Comparison of ENCODE assay signal across 34 mouse cellular contexts in genomic region chr4:138858446-138858845, GRCm38 (mm10). TPM values are rescaled to one million over a fixed set of nuclear protein-coding genes. Genes with fewer than 3 reads are reported as not detected.
DNase-seq lines count a peak whose midpoint lies in the region; ATAC-seq and TF ChIP-seq lines count a peak whose summit lies in the region.
"Had no signal": no experiment of that assay in that cellular context is flagged by ENCODE, and none has a peak within 500 bp of the region (broad histone marks: within the 10 kb centered on the region; RNA-seq: fewer than 3 reads in every experiment).

No protein-coding gene starts in this region.

- H3K9me3 ChIP-seq in G1E (replicated peaks): no peaks in the 10 kb centered on the region
- H3K9me3 ChIP-seq: embryonic facial prominence, embryonic 13.5 days; forebrain, embryonic 15.5 days; heart, embryonic 12.5 days; hindbrain, embryonic 10.5 days; kidney, embryonic 15.5 days; stomach, embryonic 15.5 days had no signal

- no peaks in the 10 kb centered on the region for H3K27me3 ChIP-seq in G1E (ENCODE audit: insufficient read depth, low read length)
- H3K27me3 ChIP-seq: embryonic facial prominence, embryonic 13.5 days; forebrain, embryonic 15.5 days; kidney, embryonic 15.5 days; stomach, embryonic 15.5 days had no signal

- DNase-seq in frontal cortex, postnatal 10 days (ENCODE audit: low spot score in 2 of 2): no peak
- peak; percentile 57 to 84 for DNase-seq in left cerebral cortex, postnatal 14 days (ENCODE audit: low spot score in 2 of 2)
- DNase-seq in left cerebral cortex, postnatal 4 days: no peak
- no peak for DNase-seq in G1E (ENCODE audit: low spot score)
- DNase-seq in brain, adult 2 months (ENCODE audit: low read depth, low spot score): peak; percentile 82
- no peak for DNase-seq in neural tube, embryonic 10.5 days (ENCODE audit: extremely low spot score, low spot score)
- DNase-seq: adrenal gland, adult 8-10 months; embryo, embryonic 11 days; gastrocnemius, postnatal 25 days; heart, adult 18-20 months; heart, postnatal 10 days; kidney, postnatal 4 days; lung, postnatal 4 days; thymus, adult 2 months; thymus, postnatal 4 days had no signal

- H3K36me3 ChIP-seq in G1E (replicated peaks): peaks cover 20% of the 10 kb centered on the region
- H3K36me3 ChIP-seq: embryonic facial prominence, embryonic 13.5 days; forebrain, embryonic 15.5 days; heart, embryonic 12.5 days; hindbrain, embryonic 10.5 days; kidney, embryonic 15.5 days; stomach, embryonic 15.5 days had no signal

- H3K4me3 ChIP-seq in G1E (ENCODE audit: low read depth, low read length): peak overlapping the region; percentile 11; the same call in 1 of the 2 replicates
- H3K4me3 ChIP-seq: embryonic facial prominence, embryonic 13.5 days; erythroblast, embryonic 14.5 days; forebrain, embryonic 15.5 days; heart, embryonic 12.5 days; kidney, embryonic 15.5 days; stomach, embryonic 15.5 days had no signal

- H3K4me1 ChIP-seq in G1E (ENCODE audit: insufficient read depth, low read depth, low read length): peaks cover 45% of the 10 kb centered on the region
- H3K4me1 ChIP-seq: embryonic facial prominence, embryonic 13.5 days had no signal

- ATAC-seq in frontal cortex, adult (ENCODE audit: low TSS enrichment): peak; percentile 36
- ATAC-seq in G1E (ENCODE audit: extremely low read depth, insufficient number of reproducible peaks, low FRiP score, poor library complexity, severe bottlenecking): no peak
- ATAC-seq: activated CD4-positive, CD25-positive, alpha-beta regulatory T cell, adult 4 months; forebrain, embryonic 15.5 days; intestine, postnatal 0 days had no signal

- no peak for TF ChIP-seq CTCF in G1E (IDR thresholded peaks at IDR 0.05; ENCODE audit: low read depth, low read length)

- intact Hi-C loops in left cerebral cortex, postnatal 14 days (cut with DNase I): loop anchor here (10.0 kb wide), 1 partner anchor 534 kb away; the partner anchor contains the start of gene Pink1
- intact Hi-C loops in left cerebral cortex, postnatal 4 days (cut with DNase I): loop anchor here (10.0 kb wide), 1 partner anchor 154 kb away; no protein-coding TSS in a partner anchor

RNA-seq across cellular contexts. Expression of gene Pla2g5, which starts 4.8 kb away (rescaled TPM):
- 1 to 10 TPM; 2.8 to 4.2 TPM for total RNA-seq in left cerebral cortex, postnatal 14 days (2021)
- total RNA-seq in left cerebral cortex, postnatal 4 days (2021): 1 to 10 TPM; 2.4 TPM
- total RNA-seq in G1E (2014; fragmentation: Nextera tagmentation) (32.6 and 32.7 TPM in 2 replicates), G1E (2017) (10.3 and 16.4 TPM in 2 replicates)
- polyA plus RNA-seq in G1E (2012): 12.7 and 14.7 TPM in 2 replicates
- total RNA-seq: liver, adult 2 months; neutrophil, adult 5-6 weeks had no signal
- polyA plus RNA-seq: activated CD4-positive, CD25-positive, alpha-beta regulatory T cell, adult 4 months; erythroblast, embryonic 14.5 days; hindbrain, embryonic 10.5 days; liver, adult 2 months; liver, embryonic 16.5 days; midbrain, embryonic 11.5 days had no signal

RNA-seq across cellular contexts. Expression of gene Gm13030, which starts 15.3 kb away (rescaled TPM):
- total RNA-seq in left cerebral cortex, postnatal 14 days (2021): not detected
- not detected for total RNA-seq in left cerebral cortex, postnatal 4 days (2021)
- total RNA-seq in G1E (2014; fragmentation: Nextera tagmentation): not detected in 2 replicates
- not detected in 2 replicates for total RNA-seq in G1E (2017)
- not detected in 2 replicates for polyA plus RNA-seq in G1E (2012)
- total RNA-seq: adrenal gland, adult 8-10 months; gastrocnemius, postnatal 25 days; heart, adult 18-20 months; heart, postnatal 10 days; left cerebral cortex, adult 8-10 months; liver, adult 2 months; neutrophil, adult 5-6 weeks had no signal
- polyA plus RNA-seq: activated CD4-positive, CD25-positive, alpha-beta regulatory T cell, adult 4 months; C2C12; embryonic facial prominence, embryonic 13.5 days; erythroblast, embryonic 14.5 days; forebrain, embryonic 15.5 days; heart, embryonic 12.5 days; hindbrain, embryonic 10.5 days; hindbrain, embryonic 16.5 days; intestine, postnatal 0 days; kidney, embryonic 15.5 days; limb, embryonic 11.5 days; liver, adult 2 months; liver, embryonic 16.5 days; lung, embryonic 16.5 days; midbrain, embryonic 11.5 days; stomach, embryonic 15.5 days; thymus, adult 2 months had no signal

RNA-seq across cellular contexts. Expression of gene Pla2g2e, which starts 19.3 kb away (rescaled TPM):
- not detected for total RNA-seq in left cerebral cortex, postnatal 14 days (2021)
- not detected for total RNA-seq in left cerebral cortex, postnatal 4 days (2021)
- total RNA-seq in G1E (2014; fragmentation: Nextera tagmentation) (1.1 TPM in 1 of 2 replicates, not detected in the other), G1E (2017) (0.22 and 0.23 TPM in 2 replicates)
- 0.07 and 0.13 TPM in 2 replicates for polyA plus RNA-seq in G1E (2012)
- total RNA-seq: left cerebral cortex, adult 8-10 months; liver, adult 2 months; neutrophil, adult 5-6 weeks had no signal
- polyA plus RNA-seq: activated CD4-positive, CD25-positive, alpha-beta regulatory T cell, adult 4 months; embryonic facial prominence, embryonic 13.5 days; erythroblast, embryonic 14.5 days; forebrain, embryonic 15.5 days; heart, embryonic 12.5 days; hindbrain, embryonic 10.5 days; hindbrain, embryonic 16.5 days; limb, embryonic 11.5 days; liver, adult 2 months; liver, embryonic 16.5 days; lung, embryonic 16.5 days; midbrain, embryonic 11.5 days; stomach, embryonic 15.5 days had no signal

RNA-seq across cellular contexts. Expression of gene Otud3, which starts 55.3 kb away (rescaled TPM):
- total RNA-seq in left cerebral cortex, postnatal 14 days (2021): 10 to 100 TPM; 16.9 to 19.8 TPM
- 10 to 100 TPM; 12.5 to 12.8 TPM for total RNA-seq in left cerebral cortex, postnatal 4 days (2021)
- total RNA-seq in G1E (2014; fragmentation: Nextera tagmentation) (2.9 and 5.4 TPM in 2 replicates), G1E (2017) (11.0 and 11.7 TPM in 2 replicates)
- 11.8 and 14.5 TPM in 2 replicates for polyA plus RNA-seq in G1E (2012)

Comparison
In these comparisons a context has a peak if more than half of its experiments do, and no peak if none do; other contexts are left out.
1. DNase-seq: peak in left cerebral cortex, postnatal 14 days (2 of 2) and brain, adult 2 months (single experiment); none in frontal cortex, postnatal 10 days (0 of 2), left cerebral cortex, postnatal 4 days (single experiment), G1E (single experiment) and neural tube, embryonic 10.5 days (single experiment).